Mouse (Mus musculus) heart, embryonic 16.5 days (tissue): ENCODE data around the gene Myh6. TPM values are rescaled to one million over a fixed set of nuclear protein-coding genes. Genes with fewer than 3 reads are reported as not detected.

Experiments used
- ATAC-seq: fragments of 200-750 bp; cut with Nextera tagmentation; replicated peaks from 2 replicates; pipeline ENCODE4 v1.8.0; 2017; ENCODE audit warnings: moderate number of reproducible peaks; ENCODE audit not compliant: insufficient read depth, low FRiP score; ENCODE audit errors: extremely low read depth
- H3K27ac ChIP-seq: fragments of 300-500 bp; sonication (generic); 2 replicates; pipeline ENCODE4 v1.5.1; 2014; ENCODE audit warnings: mild to moderate bottlenecking, low read length, control low read depth, moderate library complexity
- H3K27me3 ChIP-seq: fragments of 300-500 bp; sonication (generic); 2 replicates; pipeline ENCODE4 v1.6.1; 2014; ENCODE audit warnings: low read length, mixed read lengths; ENCODE audit not compliant: control insufficient read depth, insufficient read depth
- H3K36me3 ChIP-seq: fragments of 300-500 bp; sonication (generic); 2 replicates; pipeline ENCODE4 v1.6.1; 2014; ENCODE audit not compliant: control insufficient read depth, insufficient read depth
- H3K4me1 ChIP-seq: fragments of 300-500 bp; sonication (generic); 2 replicates; pipeline ENCODE4 v1.6.1; 2014; ENCODE audit warnings: low read length, mixed read lengths; ENCODE audit not compliant: control insufficient read depth, insufficient read depth
- H3K4me2 ChIP-seq: fragments of 300-500 bp; sonication (generic); 2 replicates; pipeline ENCODE4 v1.6.1; 2014; ENCODE audit warnings: low read depth, mild to moderate bottlenecking, control low read depth, low read length
- H3K4me3 ChIP-seq: fragments of 300-500 bp; sonication (generic); 2 replicates; pipeline ENCODE4 v1.5.1; 2014; ENCODE audit warnings: mild to moderate bottlenecking, control low read depth, low read length
- H3K9ac ChIP-seq: fragments of 300-500 bp; sonication (generic); 2 replicates; pipeline ENCODE4 v1.6.1; 2014; ENCODE audit warnings: low read length, control low read depth
- H3K9me3 ChIP-seq: fragments of 300-500 bp; sonication (generic); replicated peaks from 2 replicates; pipeline ENCODE4 v1.6.1; 2016; ENCODE audit warnings: low read length; ENCODE audit not compliant: control insufficient read depth
- WGBS: fragments of 180-500 bp; shearing (Covaris S2); extraction: QIAGEN DNeasy Blood & Tissue Kit; methylation state at CpG from one replicate; pipeline ENCODE4 v1.1.7; 2014; 5-methylcytosine and 5-hydroxymethylcytosine counted together
- polyA plus RNA-seq: library from polyadenylated mRNA; unstranded; fragments of >200 nt; fragmentation: Nextera tagmentation; extraction: Ambion mirVana; gene quantifications from 2 replicates; pipeline ENCODE4 v1.2.1, GENCODE M21; 2015

The Myh6 gene
- 2,302 and 2,585 TPM in 2 replicates for polyA plus RNA-seq

DNA sequence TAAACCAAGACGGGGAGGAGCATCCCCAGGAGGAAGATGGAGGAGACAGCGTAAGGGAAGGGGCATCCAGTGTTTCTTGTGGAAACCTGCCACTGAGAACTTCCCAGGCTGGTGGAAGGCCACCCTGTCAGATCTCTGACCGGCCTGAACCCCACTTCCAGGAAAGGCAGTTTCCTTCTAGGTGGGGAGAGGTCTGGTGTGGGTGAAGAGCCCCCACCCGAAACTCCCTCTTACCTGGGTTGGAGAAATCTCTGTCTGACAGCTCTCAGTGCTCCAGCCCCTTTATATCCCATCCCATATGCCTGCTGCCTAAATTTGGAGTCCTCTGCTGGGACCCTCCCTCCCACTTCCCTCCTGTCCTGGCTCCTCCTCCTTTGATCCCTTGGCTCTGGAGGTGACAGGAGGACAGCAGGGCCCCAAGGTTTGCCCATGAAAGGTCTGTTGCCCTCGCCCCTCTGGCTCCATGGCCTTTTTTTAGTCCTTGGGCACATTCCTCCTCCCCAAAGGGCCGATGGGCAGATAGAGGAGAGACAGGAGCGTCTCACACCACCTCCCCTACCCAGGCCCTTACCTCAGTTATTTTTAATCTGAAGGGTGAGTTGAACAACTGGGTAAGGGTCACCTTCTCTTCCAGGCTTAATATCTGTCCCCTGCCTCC, at the start of gene Myh6:
Gene Myh6 (minus strand): TSS at position 608 of the 658 bp plus-strand sequence.
- Histone ChIP-seq H3K4me1 (peaks cover 16% of the 10 kb centered on the region), H3K9ac (peak within 1 kb of the TSS; percentile 77), H3K27me3 (no peaks in the 10 kb centered on the region), H3K4me2 (peak within 1 kb of the TSS; percentile 39), H3K36me3 (peaks cover 3% of the 10 kb centered on the region; the same call in 1 of the 2 replicates), H3K27ac (peak within 1 kb of the TSS; percentile 81), H3K4me3 (peak within 1 kb of the TSS; percentile 59), H3K9me3 (no peaks in the 10 kb centered on the region)
- 34% methylated on average over 7 of the region's 7 CpGs for WGBS
- peak; percentile 43 for ATAC-seq

- ATAC-seq = peak; percentile 16
- peak overlapping the region; percentile 82 for H3K4me2 ChIP-seq
- no peaks in the 10 kb centered on the region for H3K9me3 ChIP-seq
- WGBS = 0% methylated on average over 17 of the region's 17 CpGs
- no peaks in the 10 kb centered on the region for H3K27me3 ChIP-seq
- H3K9ac ChIP-seq = peak overlapping the region; percentile 90
- peak overlapping the region; percentile 87 for H3K4me3 ChIP-seq
- peak overlapping the region; percentile 82 for H3K27ac ChIP-seq
- H3K36me3 ChIP-seq = peaks cover 11% of the 10 kb centered on the region
- H3K4me1 ChIP-seq = peaks cover 13% of the 10 kb centered on the region
Measured at GRCm38 (mm10) chr14:55015767-55016111, 49.0 kb upstream of the Myh6 start.

GRCm38 (mm10) chr14:55014991-55015766, 48.5 kb upstream of the Myh6 start, which contains the start of gene Ngdn:
Gene Ngdn, plus strand, starts transcription at chr14:55015454.
- peaks cover 13% of the 10 kb centered on the region for H3K4me1 ChIP-seq
- H3K27ac ChIP-seq = peak within 1 kb of the TSS; percentile 94
- H3K27me3 ChIP-seq = no peaks in the 10 kb centered on the region
- peak within 1 kb of the TSS; percentile 90 for H3K9ac ChIP-seq
- peak within 1 kb of the TSS; percentile 83 for H3K4me2 ChIP-seq
- no peaks in the 10 kb centered on the region for H3K9me3 ChIP-seq
- 0% methylated on average over 36 of the region's 36 CpGs for WGBS
- H3K36me3 ChIP-seq = peaks cover 10% of the 10 kb centered on the region
- ATAC-seq = peak; percentile 95
- peak within 1 kb of the TSS; percentile 87 for H3K4me3 ChIP-seq

GRCm38 (mm10) chr14:55014591-55014990, 47.9 kb upstream of the Myh6 start:
- Histone ChIP-seq H3K27me3 (no peaks in the 10 kb centered on the region), H3K36me3 (peaks cover 10% of the 10 kb centered on the region), H3K4me2 (peak overlapping the region; percentile 83), H3K4me1 (peaks cover 17% of the 10 kb centered on the region), H3K27ac (peak overlapping the region; percentile 94), H3K9ac (peak overlapping the region; percentile 73), H3K4me3 (peak overlapping the region; percentile 59), H3K9me3 (no peaks in the 10 kb centered on the region)
- under 1% methylated on average over 27 of the region's 27 CpGs for WGBS
- ATAC-seq = peak; percentile 39

- no peak overlapping the region for H3K4me2 ChIP-seq
- no peak overlapping the region for H3K27ac ChIP-seq
- no peak overlapping the region for H3K4me3 ChIP-seq
- WGBS = 77% methylated on average over 4 of the region's 4 CpGs
- no peaks in the 10 kb centered on the region for H3K9me3 ChIP-seq
- no peaks in the 10 kb centered on the region for H3K36me3 ChIP-seq
- ATAC-seq = no peak
- H3K9ac ChIP-seq = no peak overlapping the region
- no peaks in the 10 kb centered on the region for H3K27me3 ChIP-seq
- peaks cover 26% of the 10 kb centered on the region for H3K4me1 ChIP-seq
Measured at GRCm38 (mm10) chr14:55011116-55011515, 44.4 kb upstream of the Myh6 start.

- ATAC-seq = no peak
- 64% methylated on average over 8 of the region's 8 CpGs for WGBS
- Histone ChIP-seq H3K4me1 (peaks cover 42% of the 10 kb centered on the region), H3K27me3 (no peaks in the 10 kb centered on the region), H3K36me3 (no peaks in the 10 kb centered on the region), H3K27ac (peak overlapping the region; percentile 88), H3K4me2 (no peak overlapping the region), H3K9ac (0 out of 2 replicates have a peak overlapping the region, but pooled peaks have one; percentile 5), H3K4me3 (no peak overlapping the region), H3K9me3 (no peaks in the 10 kb centered on the region)
Measured at GRCm38 (mm10) chr14:55008417-55008816, 41.7 kb upstream of the Myh6 start.

- 87% methylated on average over 9 of the region's 9 CpGs for WGBS
- H3K4me2 ChIP-seq = no peak overlapping the region
- H3K9ac ChIP-seq = no peak overlapping the region
- H3K36me3 ChIP-seq = no peaks in the 10 kb centered on the region
- peaks cover 52% of the 10 kb centered on the region for H3K4me1 ChIP-seq
- H3K9me3 ChIP-seq = no peaks in the 10 kb centered on the region
- no peaks in the 10 kb centered on the region for H3K27me3 ChIP-seq
- H3K4me3 ChIP-seq = no peak overlapping the region
- 0 out of 2 replicates have a peak overlapping the region, but pooled peaks have one; percentile 21 for H3K27ac ChIP-seq
- ATAC-seq = no peak
Measured at GRCm38 (mm10) chr14:55007120-55007908, 40.6 kb upstream of the Myh6 start.

GRCm38 (mm10) chr14:55006541-55006940, 39.8 kb upstream of the Myh6 start:
- Histone ChIP-seq H3K4me2 (no peak overlapping the region), H3K36me3 (no peaks in the 10 kb centered on the region), H3K4me3 (no peak overlapping the region), H3K4me1 (peaks cover 58% of the 10 kb centered on the region), H3K27me3 (no peaks in the 10 kb centered on the region), H3K9me3 (no peaks in the 10 kb centered on the region), H3K9ac (peak overlapping the region; percentile 30; the same call in 1 of the 2 replicates), H3K27ac (peak overlapping the region; percentile 58)
- ATAC-seq = no peak
- whole genome bisulfite sequencing = 59% methylated on average over 3 of the region's 3 CpGs
